Mouse (Mus musculus) cerebral cortex, adult 2 months (tissue): ENCODE measurements around the gene Samd4.

Source experiments
- WGBS: fragments of 180-500 bp; shearing (Covaris S2); methylation state at CpG from one replicate; pipeline ENCODE4 v1.1.7; 2018; 5-methylcytosine and 5-hydroxymethylcytosine counted together

The Samd4 gene

GRCm38 (mm10) chr14:47105755-47106154 lies 223.1 kb downstream of the Samd4 start:
- WGBS, result over 99% methylated on average over 3 of the region's 3 CpGs

DNA sequence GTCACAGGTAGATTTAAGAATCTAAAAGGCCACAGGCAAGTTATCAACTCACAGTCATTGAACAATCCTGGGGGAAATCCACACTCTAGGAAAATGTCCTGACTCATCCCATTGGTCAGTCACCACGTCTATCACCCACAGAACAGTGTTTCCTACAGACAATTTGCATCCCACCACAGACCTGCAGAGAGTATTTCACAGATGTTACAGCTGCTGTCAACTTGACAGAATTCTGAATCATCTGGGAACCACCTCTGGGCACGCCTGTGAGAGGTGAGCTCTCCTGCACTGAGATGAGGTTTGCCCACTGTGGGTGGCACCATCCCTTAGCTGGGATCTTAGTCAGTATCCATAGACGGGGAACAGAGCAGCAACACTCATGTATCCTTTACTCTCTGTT lies 224.8 kb downstream of the Samd4 start:
- 94% methylated on average over 3 of the region's 3 CpGs for WGBS

DNA sequence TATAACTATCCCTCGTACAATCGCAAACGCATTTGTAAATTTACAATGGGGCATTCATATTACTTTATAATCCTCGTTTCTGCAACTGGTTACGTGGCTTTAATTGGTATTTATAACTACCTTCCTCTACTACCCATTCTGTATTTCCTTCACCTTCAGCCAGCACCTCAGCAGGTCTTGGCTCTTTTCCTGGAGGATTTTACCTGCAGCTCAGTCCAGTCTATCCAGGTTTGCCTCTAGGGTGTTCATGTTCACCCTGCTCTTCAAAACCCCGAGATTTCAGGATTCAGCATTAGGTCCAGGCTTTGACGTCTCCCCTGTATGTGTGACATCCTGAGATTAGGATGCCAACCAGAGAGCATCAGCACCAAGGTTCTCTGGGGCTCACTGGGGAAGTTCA lies 227.7 kb downstream of the Samd4 start:
- WGBS, result 89% methylated on average over 7 of the region's 7 CpGs

DNA sequence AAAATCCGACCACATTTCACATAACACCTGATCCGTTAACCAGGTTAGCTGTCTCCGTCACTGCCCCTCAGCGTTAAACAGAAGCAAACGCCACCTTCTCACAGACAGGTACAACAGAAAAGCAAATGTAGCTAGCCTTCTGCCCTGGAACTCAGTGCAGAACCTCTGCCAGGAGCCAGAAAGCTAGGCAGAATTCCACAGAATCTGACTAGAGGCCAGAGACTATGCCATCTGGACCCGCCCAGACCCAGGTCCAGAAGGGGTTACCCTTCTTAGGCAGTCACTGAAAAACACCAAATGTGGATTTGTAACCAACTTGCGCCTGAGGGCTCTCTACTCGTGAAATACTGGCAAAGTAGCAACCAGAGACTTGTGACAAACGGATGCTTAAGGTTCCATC lies 228.7 kb downstream of the Samd4 start:
- 50% methylated on average over 9 of the region's 9 CpGs for WGBS

- 74% methylated on average over 9 of the region's 9 CpGs for WGBS
Measured at GRCm38 (mm10) chr14:47115154-47115553, 232.5 kb downstream of the Samd4 start.

- WGBS, result 85% methylated on average over 10 of the region's 10 CpGs
Measured at GRCm38 (mm10) chr14:47116062-47116762, 233.6 kb downstream of the Samd4 start.

DNA sequence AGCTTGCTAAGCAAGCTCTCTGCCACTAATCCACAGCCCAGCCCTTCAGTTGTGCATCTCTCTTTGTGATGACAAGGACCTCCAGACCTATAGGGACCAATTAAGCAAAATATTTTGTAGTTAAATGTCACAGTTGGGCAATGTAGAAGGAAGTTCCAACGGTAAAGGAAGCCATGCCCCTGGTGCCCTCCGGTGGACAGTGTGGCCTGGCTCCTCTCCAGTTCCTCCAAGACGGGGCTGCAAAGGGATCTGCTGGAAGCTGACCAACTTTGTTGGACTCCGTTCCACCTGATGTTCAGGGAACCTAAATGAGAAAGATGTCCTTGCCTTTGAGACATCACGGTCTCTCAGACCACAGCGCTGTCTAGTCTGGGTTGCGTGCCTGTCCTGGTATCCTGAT lies 234.9 kb downstream of the Samd4 start:
- 63% methylated on average over 7 of the region's 7 CpGs for WGBS

- 94% methylated on average over 5 of the region's 5 CpGs for WGBS
Measured at GRCm38 (mm10) chr14:47127987-47128386, 245.3 kb downstream of the Samd4 start.

- 87% methylated on average over 10 of the region's 10 CpGs for WGBS
Measured at GRCm38 (mm10) chr14:47133948-47134347, 251.3 kb downstream of the Samd4 start.

GRCm38 (mm10) chr14:47136637-47137036 lies 254.0 kb downstream of the Samd4 start:
- whole genome bisulfite sequencing, result 90% methylated on average over 5 of the region's 5 CpGs

DNA sequence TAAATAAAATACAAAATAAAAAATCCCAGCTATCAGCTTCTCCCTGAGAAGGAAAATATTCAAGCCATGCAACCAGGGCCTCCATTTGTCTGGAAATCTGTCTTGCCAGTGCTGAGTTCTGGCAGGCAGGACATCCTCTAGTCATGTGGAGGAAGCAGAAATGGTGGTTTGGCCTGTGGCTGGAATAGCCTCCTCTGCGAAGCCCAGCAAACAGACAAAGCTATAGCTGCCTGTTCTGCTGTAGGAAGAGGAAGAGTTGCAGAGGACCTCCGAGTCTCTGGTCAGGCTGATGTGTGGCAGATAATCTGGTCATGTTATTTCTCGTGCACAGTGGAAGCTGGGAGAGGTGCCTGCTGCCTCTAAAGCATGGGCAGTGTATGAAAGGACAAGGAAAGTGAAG lies 256.2 kb downstream of the Samd4 start:
- WGBS, result 80% methylated on average over 3 of the region's 3 CpGs

DNA sequence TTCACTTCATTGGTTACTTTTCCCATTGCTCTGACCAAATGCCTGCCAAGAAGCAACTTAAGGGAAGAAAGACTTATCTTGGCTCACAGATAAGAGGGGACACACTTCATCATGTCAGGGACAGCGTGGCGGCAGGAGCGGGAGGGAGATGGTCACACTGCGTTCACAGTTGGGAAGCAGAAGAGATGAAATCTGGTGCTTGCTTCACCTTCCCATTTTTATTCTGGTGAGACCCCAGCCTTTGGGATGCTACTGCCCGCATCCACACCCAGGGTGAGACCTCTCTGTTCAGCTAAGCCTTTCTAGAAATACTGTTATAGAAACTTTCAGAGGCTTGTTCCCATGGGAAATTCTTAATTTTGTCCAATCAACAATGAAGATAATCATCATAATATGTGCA lies 261.7 kb downstream of the Samd4 start:
- 98% methylated on average over 5 of the region's 5 CpGs for WGBS

DNA sequence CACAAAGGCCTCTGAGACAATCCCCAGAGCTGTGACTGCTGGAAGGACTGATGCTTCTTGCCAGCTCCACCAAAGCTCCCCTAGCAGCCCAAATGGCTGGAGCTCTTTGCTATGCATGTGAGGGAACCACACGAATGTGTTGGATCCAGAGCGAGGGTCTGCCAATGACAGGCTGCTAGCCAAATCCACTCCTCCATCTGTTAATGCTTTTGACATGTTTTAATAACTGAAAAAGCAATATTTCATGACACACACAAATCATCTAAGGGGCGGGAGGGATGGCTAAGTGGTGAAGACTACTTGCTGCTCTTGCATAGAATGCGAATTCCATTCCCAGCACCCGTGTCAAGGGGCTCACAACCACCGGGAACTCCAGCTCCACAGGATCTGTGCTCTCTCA lies 268.7 kb downstream of the Samd4 start:
- WGBS, result 92% methylated on average over 6 of the region's 6 CpGs

DNA sequence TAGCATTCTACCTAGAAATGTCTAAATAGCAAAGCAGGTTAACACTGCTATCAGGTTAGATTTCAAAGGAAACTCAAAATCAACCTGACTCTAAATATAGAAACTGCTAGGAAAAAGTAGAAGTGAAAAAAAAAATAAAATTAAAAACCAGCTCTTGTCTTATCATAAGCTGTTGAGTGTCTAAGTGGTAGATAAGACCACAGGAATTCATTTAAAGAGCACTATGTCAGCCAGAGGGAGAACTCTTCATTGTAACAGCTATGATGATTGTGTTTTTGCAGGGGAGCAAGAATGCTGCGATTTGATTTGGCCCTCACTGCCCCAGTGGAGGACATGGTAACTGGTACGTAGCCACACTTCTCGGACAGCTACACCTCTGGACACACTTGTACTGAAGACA lies 271.6 kb downstream of the Samd4 start:
- WGBS, result 96% methylated on average over 3 of the region's 3 CpGs
